Mouse (Mus musculus): ENCODE data around the gene Tlr5. TPM values are rescaled to one million over a fixed set of nuclear protein-coding genes. Genes with fewer than 3 reads are reported as not detected.
A peak's percentile ranks its signal among the peaks of the same experiment; 100 is the strongest.

Tlr5 gene
- polyA plus RNA-seq, 1 experiment from 2014 or later: 0.24 TPM

GRCm38 (mm10) chr1:182918718-182919346 lies 35.8 kb upstream of the Tlr5 start:
- Histone ChIP-seq H3K9ac (replicated peaks; ENCODE audit: low read depth, low read length) (no peak overlapping the region), H3K36me3 (ENCODE audit: control insufficient read depth, insufficient read depth, low read length) (no peaks in the 10 kb centered on the region), H3K27ac (ENCODE audit: low read depth, low read length) (peak overlapping the region; percentile 70), H3K4me3 (ENCODE audit: low read depth, low read length) (no peak overlapping the region), H3K4me1 (ENCODE audit: control insufficient read depth, insufficient read depth, low read length) (peaks cover 15% of the 10 kb centered on the region; the same call in 1 of the 2 replicates), H3K9me3 (ENCODE audit: control insufficient read depth, low read length) (no peaks in the 10 kb centered on the region), H3K27me3 (ENCODE audit: control insufficient read depth, insufficient read depth, low read length) (no peaks in the 10 kb centered on the region), H3K4me2 (ENCODE audit: low read depth, low read length) (no peak overlapping the region)
- 27% methylated on average over 8 of the region's 8 CpGs for WGBS
- ATAC-seq (ENCODE audit: low read depth): peak; percentile 74; the same call in 1 of the 2 replicates

DNA sequence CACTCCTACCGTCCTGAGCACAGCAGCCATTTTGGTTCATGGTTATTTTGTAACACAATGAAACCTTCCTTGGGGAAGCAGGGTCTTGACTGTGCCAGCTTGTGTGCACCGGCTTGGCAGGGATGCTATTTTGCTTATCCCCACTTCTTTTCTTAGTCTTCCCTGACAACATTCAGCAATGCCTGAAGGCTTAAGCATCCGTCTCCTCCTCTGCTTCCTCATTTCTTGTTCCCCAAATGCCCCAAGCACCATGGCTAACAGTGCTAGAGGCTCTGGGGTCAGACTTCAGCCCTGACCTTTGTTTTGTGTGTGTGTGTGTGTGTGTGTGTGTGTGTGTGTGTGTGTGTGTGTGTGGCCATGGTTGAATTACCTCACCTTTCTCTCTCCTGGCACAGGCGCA lies 31.8 kb upstream of the Tlr5 start:
- H3K27me3 ChIP-seq (ENCODE audit: control insufficient read depth, insufficient read depth, low read length): no peaks in the 10 kb centered on the region
- no peak for ATAC-seq (ENCODE audit: low read depth)
- H3K9me3 ChIP-seq (ENCODE audit: control insufficient read depth, low read length): no peaks in the 10 kb centered on the region
- peak overlapping the region; percentile 52; the same call in 1 of the 2 replicates for H3K27ac ChIP-seq (ENCODE audit: low read depth, low read length)
- no peak overlapping the region for H3K4me3 ChIP-seq (ENCODE audit: low read depth, low read length)
- H3K4me2 ChIP-seq (ENCODE audit: low read depth, low read length): no peak overlapping the region
- no peaks in the 10 kb centered on the region for H3K36me3 ChIP-seq (ENCODE audit: control insufficient read depth, insufficient read depth, low read length)
- H3K4me1 ChIP-seq (ENCODE audit: control insufficient read depth, insufficient read depth, low read length): peaks cover 15% of the 10 kb centered on the region; the same call in 1 of the 2 replicates
- WGBS: 45% methylated on average over 4 of the region's 4 CpGs
- no peak overlapping the region for H3K9ac ChIP-seq (replicated peaks; ENCODE audit: low read depth, low read length)

- Histone ChIP-seq H3K36me3 (ENCODE audit: control insufficient read depth, insufficient read depth, low read length) (no peaks in the 10 kb centered on the region), H3K4me2 (ENCODE audit: low read depth, low read length) (no peak overlapping the region), H3K4me1 (ENCODE audit: control insufficient read depth, insufficient read depth, low read length) (peaks cover 7% of the 10 kb centered on the region; the same call in 1 of the 2 replicates), H3K27ac (ENCODE audit: low read depth, low read length) (no peak overlapping the region), H3K27me3 (ENCODE audit: control insufficient read depth, insufficient read depth, low read length) (no peaks in the 10 kb centered on the region), H3K9ac (replicated peaks; ENCODE audit: low read depth, low read length) (no peak overlapping the region), H3K9me3 (ENCODE audit: control insufficient read depth, low read length) (no peaks in the 10 kb centered on the region), H3K4me3 (ENCODE audit: low read depth, low read length) (no peak overlapping the region)
- WGBS: 90% methylated on average over 6 of the region's 6 CpGs
- no peak for ATAC-seq (ENCODE audit: low read depth)
Observed at GRCm38 (mm10) chr1:182926465-182926864, 28.1 kb upstream of the Tlr5 start.

- Histone ChIP-seq H3K27me3 (ENCODE audit: control insufficient read depth, insufficient read depth, low read length) (no peaks in the 10 kb centered on the region), H3K9ac (replicated peaks; ENCODE audit: low read depth, low read length) (no peak overlapping the region), H3K4me3 (ENCODE audit: low read depth, low read length) (no peak overlapping the region), H3K4me2 (ENCODE audit: low read depth, low read length) (no peak overlapping the region), H3K9me3 (ENCODE audit: control insufficient read depth, low read length) (no peaks in the 10 kb centered on the region), H3K27ac (ENCODE audit: low read depth, low read length) (no peak overlapping the region), H3K4me1 (ENCODE audit: control insufficient read depth, insufficient read depth, low read length) (no peaks in the 10 kb centered on the region), H3K36me3 (ENCODE audit: control insufficient read depth, insufficient read depth, low read length) (no peaks in the 10 kb centered on the region)
- no peak for ATAC-seq (ENCODE audit: low read depth)
- WGBS: 77% methylated on average over 19 of the region's 19 CpGs
Observed at GRCm38 (mm10) chr1:182927878-182928851, 26.4 kb upstream of the Tlr5 start.

DNA sequence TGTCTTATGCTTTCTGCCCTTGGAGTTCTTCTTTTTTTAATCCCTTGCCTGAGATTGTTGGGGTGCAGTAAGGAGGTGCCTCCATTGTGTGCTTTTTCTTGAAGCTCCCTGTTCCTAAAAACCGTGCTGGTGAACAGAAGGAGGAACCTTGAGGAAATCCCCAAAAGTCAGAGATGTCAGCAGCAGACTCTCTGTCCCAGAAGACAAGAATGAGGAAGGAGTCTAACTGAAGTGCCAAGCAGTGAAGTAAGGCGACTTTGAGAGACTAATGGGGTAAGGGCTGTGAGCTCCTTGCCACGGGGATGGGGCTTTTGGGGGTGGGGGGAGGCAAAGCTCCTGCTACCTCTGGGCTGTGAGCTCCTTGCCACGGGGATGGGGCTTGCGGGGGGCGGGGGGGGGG lies 19.1 kb upstream of the Tlr5 start:
- no peak overlapping the region for H3K9ac ChIP-seq (replicated peaks; ENCODE audit: low read depth, low read length)
- no peaks in the 10 kb centered on the region for H3K27me3 ChIP-seq (ENCODE audit: control insufficient read depth, insufficient read depth, low read length)
- H3K27ac ChIP-seq (ENCODE audit: low read depth, low read length): no peak overlapping the region
- ATAC-seq (ENCODE audit: low read depth): no peak
- no peak overlapping the region for H3K4me2 ChIP-seq (ENCODE audit: low read depth, low read length)
- whole genome bisulfite sequencing: 64% methylated on average over 5 of the region's 6 CpGs
- H3K36me3 ChIP-seq (ENCODE audit: control insufficient read depth, insufficient read depth, low read length): no peaks in the 10 kb centered on the region
- no peak overlapping the region for H3K4me3 ChIP-seq (ENCODE audit: low read depth, low read length)
- no peaks in the 10 kb centered on the region for H3K4me1 ChIP-seq (ENCODE audit: control insufficient read depth, insufficient read depth, low read length)
- no peaks in the 10 kb centered on the region for H3K9me3 ChIP-seq (ENCODE audit: control insufficient read depth, low read length)

GRCm38 (mm10) chr1:182937486-182938120 lies 17.0 kb upstream of the Tlr5 start:
- H3K36me3 ChIP-seq (ENCODE audit: control insufficient read depth, insufficient read depth, low read length): no peaks in the 10 kb centered on the region
- H3K4me2 ChIP-seq (ENCODE audit: low read depth, low read length): no peak overlapping the region
- no peaks in the 10 kb centered on the region for H3K27me3 ChIP-seq (ENCODE audit: control insufficient read depth, insufficient read depth, low read length)
- H3K9ac ChIP-seq (replicated peaks; ENCODE audit: low read depth, low read length): no peak overlapping the region
- no peaks in the 10 kb centered on the region for H3K9me3 ChIP-seq (ENCODE audit: control insufficient read depth, low read length)
- ATAC-seq (ENCODE audit: low read depth): no peak
- 52% methylated on average over 10 of the region's 10 CpGs for WGBS
- no peak overlapping the region for H3K27ac ChIP-seq (ENCODE audit: low read depth, low read length)
- H3K4me3 ChIP-seq (ENCODE audit: low read depth, low read length): no peak overlapping the region
- H3K4me1 ChIP-seq (ENCODE audit: control insufficient read depth, insufficient read depth, low read length): no peaks in the 10 kb centered on the region

DNA sequence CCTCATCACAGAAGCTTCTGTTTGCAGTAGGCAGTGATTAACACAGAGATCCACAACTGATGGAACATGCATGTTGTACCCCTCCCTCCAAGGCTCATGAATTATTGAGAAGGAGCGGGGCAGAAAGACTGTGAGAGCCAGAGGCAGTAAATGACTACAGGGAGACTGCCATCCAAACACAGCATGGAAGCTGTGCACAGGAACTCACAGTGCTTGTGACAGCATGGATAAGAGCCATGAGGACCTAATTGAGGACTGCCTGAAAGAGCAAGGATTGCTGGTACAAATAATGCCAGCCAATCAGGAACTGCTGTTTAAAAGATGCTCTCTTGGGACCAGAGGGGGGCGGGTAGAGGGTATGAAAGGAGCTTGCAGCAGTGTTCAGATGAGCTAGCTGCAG lies 12.7 kb upstream of the Tlr5 start:
- no peaks in the 10 kb centered on the region for H3K36me3 ChIP-seq (ENCODE audit: control insufficient read depth, insufficient read depth, low read length)
- no peaks in the 10 kb centered on the region for H3K27me3 ChIP-seq (ENCODE audit: control insufficient read depth, insufficient read depth, low read length)
- H3K27ac ChIP-seq (ENCODE audit: low read depth, low read length): no peak overlapping the region
- H3K4me3 ChIP-seq (ENCODE audit: low read depth, low read length): no peak overlapping the region
- ATAC-seq (ENCODE audit: low read depth): peak; percentile 54
- WGBS: 44% methylated on average over 2 of the region's 2 CpGs
- H3K4me1 ChIP-seq (ENCODE audit: control insufficient read depth, insufficient read depth, low read length): no peaks in the 10 kb centered on the region
- H3K4me2 ChIP-seq (ENCODE audit: low read depth, low read length): no peak overlapping the region
- H3K9me3 ChIP-seq (ENCODE audit: control insufficient read depth, low read length): no peaks in the 10 kb centered on the region
- no peak overlapping the region for H3K9ac ChIP-seq (replicated peaks; ENCODE audit: low read depth, low read length)

DNA sequence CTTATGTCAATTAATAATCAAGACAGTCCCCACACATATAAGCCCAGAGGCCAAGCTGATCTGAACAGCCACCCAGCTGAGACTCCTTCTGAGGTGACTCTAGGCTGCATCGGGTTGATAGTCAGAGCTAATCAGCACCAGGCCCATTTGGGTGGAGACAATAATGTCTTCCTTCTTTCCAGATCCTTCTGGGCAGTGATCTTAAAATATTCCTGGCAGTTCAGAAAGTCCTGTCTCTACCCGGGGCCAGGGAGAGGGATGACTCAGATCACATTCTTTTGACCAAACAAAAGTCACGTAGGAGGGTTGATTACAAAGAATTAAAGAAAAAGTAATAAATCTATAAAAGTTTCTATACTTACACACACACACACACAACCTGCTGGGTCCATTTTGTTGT lies 10.7 kb upstream of the Tlr5 start:
- Histone ChIP-seq H3K27ac (ENCODE audit: low read depth, low read length) (no peak overlapping the region), H3K27me3 (ENCODE audit: control insufficient read depth, insufficient read depth, low read length) (no peaks in the 10 kb centered on the region), H3K9me3 (ENCODE audit: control insufficient read depth, low read length) (no peaks in the 10 kb centered on the region), H3K36me3 (ENCODE audit: control insufficient read depth, insufficient read depth, low read length) (no peaks in the 10 kb centered on the region), H3K4me1 (ENCODE audit: control insufficient read depth, insufficient read depth, low read length) (no peaks in the 10 kb centered on the region), H3K4me3 (ENCODE audit: low read depth, low read length) (no peak overlapping the region), H3K9ac (replicated peaks; ENCODE audit: low read depth, low read length) (no peak overlapping the region), H3K4me2 (ENCODE audit: low read depth, low read length) (no peak overlapping the region)
- 96% methylated on average over 3 of the region's 3 CpGs for WGBS
- no peak for ATAC-seq (ENCODE audit: low read depth)

DNA sequence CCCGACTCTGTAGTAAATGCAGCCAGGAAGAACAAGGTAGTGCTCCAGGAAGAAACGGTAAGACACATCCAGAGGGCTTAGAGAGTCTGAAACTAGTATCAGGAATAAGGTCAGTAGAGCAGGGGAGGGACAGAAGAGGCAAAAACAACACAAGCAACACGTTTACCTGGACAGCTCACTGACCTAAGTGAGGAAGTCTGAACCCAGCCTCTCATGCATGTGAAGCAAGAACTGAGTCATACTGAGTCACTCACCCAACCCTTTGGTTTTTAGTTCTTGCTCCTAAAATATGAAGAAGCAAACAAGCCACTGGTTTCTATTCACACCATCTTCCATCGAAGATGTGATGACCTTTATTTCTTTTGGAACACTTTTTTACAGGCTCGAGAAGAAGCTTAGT lies 9.9 kb upstream of the Tlr5 start:
- Histone ChIP-seq H3K9ac (replicated peaks; ENCODE audit: low read depth, low read length) (no peak overlapping the region), H3K27ac (ENCODE audit: low read depth, low read length) (no peak overlapping the region), H3K36me3 (ENCODE audit: control insufficient read depth, insufficient read depth, low read length) (no peaks in the 10 kb centered on the region), H3K4me2 (ENCODE audit: low read depth, low read length) (no peak overlapping the region), H3K27me3 (ENCODE audit: control insufficient read depth, insufficient read depth, low read length) (no peaks in the 10 kb centered on the region), H3K9me3 (ENCODE audit: control insufficient read depth, low read length) (no peaks in the 10 kb centered on the region), H3K4me1 (ENCODE audit: control insufficient read depth, insufficient read depth, low read length) (no peaks in the 10 kb centered on the region), H3K4me3 (ENCODE audit: low read depth, low read length) (no peak overlapping the region)
- 78% methylated on average over 5 of the region's 5 CpGs for WGBS
- no peak for ATAC-seq (ENCODE audit: low read depth)

All from neural tube, embryonic 14.5 days (tissue).